Mouse (Mus musculus) CD4-positive, CD25-positive, alpha-beta regulatory T cell (primary cell): ENCODE measurements around the gene Sat2. TPM values are rescaled to one million over a fixed set of nuclear protein-coding genes. Genes with fewer than 3 reads are reported as not detected.

ENCODE experiments used
- polyA plus RNA-seq: library from polyadenylated mRNA; unstranded; fragments of 100-300 nt; shearing (Covaris generic); gene quantifications from one replicate; pipeline ENCODE4 v1.2.1, GENCODE M21; 2017

Gene Sat2
- not detected for polyA plus RNA-seq

GRCm38 (mm10) chr11:69621571-69622268 is at the start of gene Sat2:
Gene Sat2 (plus strand): TSS chr11:69622024.

DNA sequence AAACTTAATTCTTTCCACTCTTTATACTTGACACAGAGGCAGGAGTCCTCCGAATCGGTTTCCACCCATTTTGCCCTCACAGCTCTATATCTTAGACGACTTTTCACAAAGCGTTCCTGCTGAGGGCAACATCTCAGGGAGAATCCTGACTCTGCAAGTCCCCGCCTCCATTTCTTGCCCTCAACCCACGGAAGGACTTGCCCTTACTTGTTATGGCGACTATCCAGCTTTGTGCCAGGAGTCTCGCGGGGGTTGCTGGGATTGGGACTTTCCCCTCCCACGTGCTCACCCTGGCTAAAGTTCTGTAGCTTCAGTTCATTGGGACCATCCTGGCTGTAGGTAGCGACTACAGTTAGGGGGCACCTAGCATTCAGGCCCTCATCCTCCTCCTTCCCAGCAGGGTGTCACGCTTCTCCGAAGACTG is 41.7 kb upstream of the Sat2 start, which contains the start of the genes Wrap53 and Trp53:
Gene Wrap53 (minus strand): TSS at position 165 of the 424 bp plus-strand sequence.
Gene Trp53 (plus strand): TSS at position 269 of the 424 bp plus-strand sequence.

GRCm38 (mm10) chr11:69605726-69606490 is 15.9 kb upstream of the Sat2 start, which contains the start of gene Atp1b2:
Gene Atp1b2 (minus strand): TSS chr11:69605942.

GRCm38 (mm10) chr11:69617805-69618204 is 4.0 kb upstream of the Sat2 start, which contains the start of gene Shbg:
Gene Shbg (minus strand): TSS chr11:69617905.

GRCm38 (mm10) chr11:69632284-69633089 is 10.7 kb downstream of the Sat2 start, which contains the start of gene Fxr2:
Gene Fxr2 (plus strand): TSS chr11:69632990.

DNA sequence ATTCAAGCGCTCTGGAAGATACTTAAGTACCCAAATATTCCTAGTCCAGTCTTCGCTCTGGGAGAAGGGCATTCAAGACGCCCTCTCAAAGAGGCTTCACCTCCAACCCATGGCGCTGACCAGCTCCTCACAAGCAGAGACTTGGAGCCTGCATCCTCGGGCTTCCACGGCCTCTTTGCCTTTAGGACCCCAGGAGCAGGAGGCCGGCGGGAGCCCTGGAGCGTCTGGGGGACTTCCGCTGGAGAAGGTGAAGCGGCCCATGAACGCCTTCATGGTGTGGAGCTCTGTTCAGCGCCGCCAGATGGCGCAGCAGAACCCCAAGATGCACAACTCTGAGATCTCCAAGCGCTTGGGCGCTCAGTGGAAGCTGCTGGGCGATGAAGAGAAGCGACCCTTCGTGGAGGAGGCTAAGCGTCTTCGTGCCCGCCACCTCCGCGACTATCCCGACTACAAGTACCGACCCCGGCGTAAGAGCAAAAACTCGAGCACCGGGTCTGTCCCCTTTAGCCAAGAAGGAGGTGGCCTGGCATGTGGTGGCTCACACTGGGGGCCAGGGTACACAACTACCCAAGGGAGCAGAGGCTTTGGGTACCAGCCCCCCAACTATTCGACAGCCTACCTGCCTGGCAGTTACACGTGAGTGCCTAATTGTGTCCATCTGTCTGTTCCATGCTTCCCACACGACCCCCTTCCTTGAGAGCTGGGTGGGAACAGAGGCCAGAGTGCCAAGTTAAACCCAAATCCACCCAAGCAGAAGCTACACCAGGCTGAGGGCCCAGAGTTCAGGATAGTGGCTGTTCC is 33.6 kb downstream of the Sat2 start, which contains the start of gene Sox15:
Gene Sox15 (plus strand): TSS at position 51 of the 801 bp plus-strand sequence.

DNA sequence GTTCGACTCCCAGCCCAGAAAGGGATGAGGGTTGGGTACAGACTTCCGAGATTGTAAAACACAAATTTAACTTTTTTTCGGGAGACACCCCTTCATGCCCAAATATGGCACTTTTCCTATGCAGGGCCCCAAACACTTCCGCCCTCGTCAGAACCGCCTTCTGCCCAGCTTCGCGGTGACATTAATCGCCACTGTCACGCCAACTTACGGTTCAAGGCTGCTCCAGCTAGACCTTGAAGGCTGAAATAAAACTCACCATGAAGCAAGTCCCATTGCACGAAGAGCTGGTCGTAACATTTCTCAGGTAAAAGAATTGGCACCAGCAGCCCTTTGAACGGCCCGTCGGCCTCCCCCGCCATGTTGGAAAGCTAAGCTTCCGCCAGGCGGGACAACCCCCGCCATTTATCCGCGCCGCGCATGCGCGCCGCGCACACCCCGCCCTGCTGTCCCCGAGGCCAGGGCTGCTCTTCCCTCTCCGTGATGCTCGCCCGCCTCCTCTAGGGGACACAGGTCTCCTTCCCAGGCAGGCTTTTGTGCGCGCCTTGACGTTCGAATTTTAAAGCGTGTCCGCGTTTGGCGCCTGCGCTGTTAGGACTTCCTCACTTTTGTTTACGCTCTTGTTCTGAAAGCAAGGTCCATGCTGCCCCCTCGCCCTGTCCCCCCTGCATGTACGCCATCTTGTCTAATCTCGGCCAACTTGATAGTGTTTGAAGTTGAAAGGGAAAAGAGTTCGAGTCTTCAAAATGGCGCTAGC is 40.6 kb downstream of the Sat2 start, which contains the start of gene Mpdu1:
Gene Mpdu1 (minus strand): TSS at position 430 of the 754 bp plus-strand sequence.

DNA sequence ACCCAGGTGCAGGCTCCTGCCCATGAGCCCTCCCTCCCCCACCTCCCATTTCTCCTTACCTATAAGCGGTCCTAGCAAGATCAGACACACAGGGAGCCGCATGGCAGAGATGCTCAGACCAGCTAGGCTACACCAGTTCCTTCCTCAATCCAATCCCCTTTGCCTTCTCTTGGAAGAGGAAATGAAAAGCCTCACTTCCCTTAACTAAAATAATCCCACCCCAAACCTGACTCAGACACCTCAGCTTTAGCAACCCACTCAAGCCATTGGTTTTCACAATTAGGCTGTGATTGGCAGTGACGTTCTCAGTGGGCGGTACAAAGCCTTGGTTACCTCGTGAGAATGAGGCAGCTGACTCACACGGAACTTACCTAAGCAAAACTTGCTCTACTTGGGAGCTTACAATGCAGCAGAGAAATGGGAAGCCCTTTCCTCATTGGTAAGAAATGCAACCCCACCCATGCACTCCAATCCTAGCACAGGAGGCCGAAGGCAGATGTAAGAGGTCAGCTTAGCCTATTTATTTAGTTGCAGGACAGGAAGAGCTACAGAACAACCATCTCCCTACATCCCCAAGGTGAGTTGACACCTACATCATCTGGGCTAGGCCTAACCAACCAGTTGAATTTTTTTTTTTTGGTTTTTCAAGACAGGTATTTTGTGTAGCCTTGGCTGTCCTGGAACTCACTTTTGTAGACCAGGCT is 44.3 kb downstream of the Sat2 start, which contains the start of gene Cd68:
Gene Cd68 (minus strand): TSS at position 193 of the 704 bp plus-strand sequence.

DNA sequence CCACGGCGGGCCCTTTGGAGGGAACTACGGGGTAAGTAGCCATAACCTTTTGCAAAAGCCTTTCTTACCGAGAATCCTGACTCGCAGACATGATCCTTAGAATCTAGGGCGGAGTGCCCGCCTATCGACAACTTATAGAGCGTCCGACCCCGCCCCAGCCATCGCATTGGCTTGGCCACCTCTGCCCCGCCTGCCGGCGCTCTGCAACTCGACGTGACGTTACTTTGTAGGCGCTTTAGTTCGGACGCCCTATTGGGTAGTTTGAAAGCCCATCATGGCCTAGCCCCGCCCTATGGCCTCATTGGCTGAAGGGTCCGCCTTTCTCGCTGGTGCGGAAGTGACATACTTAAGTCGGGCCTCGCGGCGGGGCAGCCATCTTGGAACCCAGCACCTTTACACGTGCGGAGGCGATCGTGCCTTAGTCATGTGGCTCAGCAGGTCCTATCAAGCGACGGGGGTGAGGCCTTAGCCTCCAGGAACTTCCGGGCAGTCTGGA is 50.4 kb downstream of the Sat2 start, which contains the start of gene Eif4a1:
Gene Eif4a1 (minus strand): TSS at position 213 of the 496 bp plus-strand sequence.

Other genes starting within 250 kb of the Sat2 start
- 97.6 TPM for gene Naa38, start 226.5 kb upstream of the Sat2 start, polyA plus RNA-seq
- 25.4 TPM for gene Cyb5d1, start 226.4 kb upstream of the Sat2 start, polyA plus RNA-seq
- 0.54 TPM for gene Tmem88, start 223.8 kb upstream of the Sat2 start, polyA plus RNA-seq
- 5.5 TPM for gene Kdm6b, start 208.3 kb upstream of the Sat2 start, polyA plus RNA-seq
- 0.01 TPM for gene Dnah2, start 72.9 kb upstream of the Sat2 start, polyA plus RNA-seq
- 0.47 TPM for gene Efnb3, start 61.8 kb upstream of the Sat2 start, polyA plus RNA-seq
- gene Wrap53, start 41.8 kb upstream of the Sat2 start, polyA plus RNA-seq, result 25.6 TPM
- 239 TPM for gene Trp53, start 41.7 kb upstream of the Sat2 start, polyA plus RNA-seq
- not detected for gene Atp1b2, start 16.1 kb upstream of the Sat2 start, polyA plus RNA-seq
- gene Shbg, start 4.1 kb upstream of the Sat2 start, polyA plus RNA-seq, result not detected
- gene Fxr2, start 11.0 kb downstream of the Sat2 start, polyA plus RNA-seq, result 63.2 TPM
- gene Sox15, start 33.3 kb downstream of the Sat2 start, polyA plus RNA-seq, result not detected
- gene Mpdu1, start 40.6 kb downstream of the Sat2 start, polyA plus RNA-seq, result 66.0 TPM
- 4.3 TPM for gene Cd68, start 44.1 kb downstream of the Sat2 start, polyA plus RNA-seq
- gene Eif4a1, start 50.4 kb downstream of the Sat2 start, polyA plus RNA-seq, result 654 TPM
- 43.8 TPM for gene Senp3, start 60.1 kb downstream of the Sat2 start, polyA plus RNA-seq
- not detected for gene Tnfsf13, start 63.8 kb downstream of the Sat2 start, polyA plus RNA-seq
- not detected for gene Tnfsf12, start 73.8 kb downstream of the Sat2 start, polyA plus RNA-seq
- not detected for gene Tnfsfm13, start 74.1 kb downstream of the Sat2 start, polyA plus RNA-seq
- 50.4 TPM for gene Polr2a, start 136.6 kb downstream of the Sat2 start, polyA plus RNA-seq
- 0.12 TPM for gene Slc35g3, start 139.9 kb downstream of the Sat2 start, polyA plus RNA-seq
- gene Zbtb4, start 143.9 kb downstream of the Sat2 start, polyA plus RNA-seq, result 5.5 TPM
- gene Chrnb1, start 173.9 kb downstream of the Sat2 start, polyA plus RNA-seq, result 3.7 TPM
- gene Fgf11, start 179.8 kb downstream of the Sat2 start, polyA plus RNA-seq, result not detected
- not detected for gene Tmem102, start 183.6 kb downstream of the Sat2 start, polyA plus RNA-seq
- not detected for gene Gm39566, start 193.3 kb downstream of the Sat2 start, polyA plus RNA-seq
- gene Spem2, start 196.4 kb downstream of the Sat2 start, polyA plus RNA-seq, result not detected
- not detected for gene Spem1, start 200.2 kb downstream of the Sat2 start, polyA plus RNA-seq
- 0.85 TPM for gene Nlgn2, start 215.8 kb downstream of the Sat2 start, polyA plus RNA-seq
- gene Tmem256, start 216.5 kb downstream of the Sat2 start, polyA plus RNA-seq, result 77.8 TPM
- 32.7 TPM for gene Plscr3, start 224.4 kb downstream of the Sat2 start, polyA plus RNA-seq
- not detected for gene Tnk1, start 236.7 kb downstream of the Sat2 start, polyA plus RNA-seq